Mouse (Mus musculus) lung, postnatal 0 days (tissue): ENCODE measurements around the gene Als2cr12. TPM values are rescaled to one million over a fixed set of nuclear protein-coding genes. Genes with fewer than 3 reads are reported as not detected.
A peak's percentile ranks its signal among the peaks of the same experiment; 100 is the strongest.

Experiments used
- ATAC-seq: fragments of 200-750 bp; cut with Nextera tagmentation; 2 replicates; pipeline ENCODE4 v1.8.0; 2017; ENCODE audit warnings: moderate library complexity
- DNase-seq: peaks from one replicate; pipeline ENCODE4 v3.0.0-alpha.2; 2016; ENCODE audit warnings: low spot score
- H3K27ac ChIP-seq: fragments of 300-500 bp; sonication (generic); 2 replicates; pipeline ENCODE4 v1.5.1; 2014; ENCODE audit warnings: antibody characterized with exemption, mild to moderate bottlenecking, low read length, mixed read lengths
- H3K27me3 ChIP-seq: fragments of 300-500 bp; sonication (generic); replicated peaks from 2 replicates; pipeline ENCODE4 v1.6.1; 2014; ENCODE audit warnings: low read length, mixed read lengths; ENCODE audit not compliant: insufficient read depth
- H3K36me3 ChIP-seq: fragments of 300-500 bp; sonication (generic); 2 replicates; pipeline ENCODE4 v1.6.1; 2014; ENCODE audit warnings: low read length, mixed read lengths; ENCODE audit not compliant: insufficient read depth
- H3K4me1 ChIP-seq: fragments of 300-500 bp; sonication (generic); 2 replicates; pipeline ENCODE4 v1.6.1; 2014; ENCODE audit warnings: antibody characterized with exemption, low read depth, low read length, mixed read lengths; ENCODE audit not compliant: insufficient read depth
- H3K4me2 ChIP-seq: fragments of 300-500 bp; sonication (generic); replicated peaks from 2 replicates; pipeline ENCODE4 v1.6.1; 2014; ENCODE audit warnings: low read depth, mild to moderate bottlenecking, low read length, moderate library complexity, mixed read lengths
- H3K4me3 ChIP-seq: fragments of 300-500 bp; sonication (generic); 2 replicates; pipeline ENCODE4 v1.5.1; 2014; ENCODE audit warnings: low read depth, low read length
- H3K9ac ChIP-seq: fragments of 300-500 bp; sonication (generic); replicated peaks from 2 replicates; pipeline ENCODE4 v1.6.1; 2014; ENCODE audit warnings: low read depth, mild to moderate bottlenecking
- H3K9me3 ChIP-seq: fragments of 300-500 bp; sonication (generic); 2 replicates; pipeline ENCODE4 v1.6.1; 2016; ENCODE audit warnings: low read length, mixed read lengths
- CTCF ChIP-seq: IDR thresholded peaks from 2 replicates; pipeline ENCODE4 v1.5.1; 2016; ENCODE audit warnings: antibody characterized with exemption, mild to moderate bottlenecking
- EP300 ChIP-seq: IDR thresholded peaks from 2 replicates; pipeline ENCODE4 v1.6.1; 2016; ENCODE audit warnings: antibody characterized with exemption, mild to moderate bottlenecking, control low read depth
- WGBS: fragments of 180-500 bp; shearing (Covaris S2); extraction: QIAGEN DNeasy Blood & Tissue Kit; methylation state at CpG from one replicate; pipeline ENCODE4 v1.1.7; 2014; 5-methylcytosine and 5-hydroxymethylcytosine counted together
- polyA plus RNA-seq: library from polyadenylated mRNA; unstranded; fragments of >200 nt; fragmentation: Nextera tagmentation; extraction: Ambion mirVana; gene quantifications from 2 replicates; pipeline ENCODE4 v1.2.1, GENCODE M21; 2015

Gene Als2cr12
- polyA plus RNA-seq, 1 experiment from 2014 or later, result 0.11 TPM

DNA sequence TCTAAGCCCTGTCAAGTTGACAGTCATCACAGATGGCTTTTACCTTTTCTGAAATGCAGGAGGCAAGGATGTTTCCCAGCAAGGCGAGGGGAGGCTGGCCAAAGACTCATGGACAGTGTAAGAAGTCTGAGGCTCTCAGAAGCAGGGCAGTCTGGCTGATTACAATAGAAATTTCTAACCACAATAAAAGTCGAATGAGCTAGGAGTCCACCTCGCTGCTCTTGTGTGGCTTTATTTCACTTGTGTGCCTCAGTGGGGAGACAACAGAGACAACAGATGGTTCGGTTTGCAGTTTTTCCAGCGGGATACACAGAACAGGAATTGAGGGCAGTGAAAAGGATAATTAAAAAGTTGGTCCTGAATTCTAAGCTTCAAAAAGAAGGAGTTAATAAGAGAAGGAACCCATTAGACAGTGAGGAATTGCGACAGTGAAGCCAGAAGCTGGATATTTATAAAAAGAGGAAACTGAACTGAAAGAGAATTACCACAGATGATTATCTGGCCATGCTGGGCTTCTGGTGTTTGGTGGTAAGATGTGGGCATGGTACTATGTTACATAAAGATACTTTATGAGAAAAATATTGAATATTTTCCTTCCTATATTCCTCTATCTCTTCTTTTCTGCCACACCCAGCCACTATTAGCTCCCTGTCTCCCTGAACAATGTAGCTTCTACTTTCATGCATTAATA lies 77.7 kb downstream of the Als2cr12 start:
- Histone ChIP-seq H3K9ac (no peak overlapping the region), H3K9me3 (no peaks in the 10 kb centered on the region), H3K27me3 (no peaks in the 10 kb centered on the region), H3K36me3 (no peaks in the 10 kb centered on the region), H3K27ac (no peak overlapping the region), H3K4me2 (no peak overlapping the region), H3K4me3 (no peak overlapping the region), H3K4me1 (no peaks in the 10 kb centered on the region)
- WGBS, result 73% methylated on average over 6 of the region's 6 CpGs
- no peak for TF ChIP-seq CTCF
- no peak for TF ChIP-seq EP300
- ATAC-seq, result no peak
- no peak for DNase-seq

DNA sequence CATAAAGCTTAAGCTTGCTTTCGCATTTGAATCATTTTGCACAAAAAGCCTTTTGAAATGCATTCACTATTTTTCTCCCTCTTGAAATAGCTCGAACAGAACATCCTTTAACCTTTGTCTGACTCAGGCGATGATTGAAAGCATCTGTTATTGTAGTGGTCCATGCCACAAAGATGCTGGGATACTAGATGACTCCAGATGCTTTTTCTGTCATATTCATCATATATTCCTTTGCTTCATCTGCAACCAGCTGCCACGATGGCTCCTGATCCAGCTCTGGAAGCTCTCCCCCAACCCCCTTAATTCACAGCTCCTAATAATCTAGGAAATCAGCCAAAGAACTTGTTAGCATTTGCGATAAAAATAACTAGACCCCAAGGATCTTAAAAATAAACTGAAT lies 78.7 kb downstream of the Als2cr12 start:
- Histone ChIP-seq H3K4me2 (no peak overlapping the region), H3K4me3 (no peak overlapping the region), H3K9me3 (no peaks in the 10 kb centered on the region), H3K4me1 (no peaks in the 10 kb centered on the region), H3K27ac (no peak overlapping the region), H3K36me3 (no peaks in the 10 kb centered on the region), H3K27me3 (no peaks in the 10 kb centered on the region), H3K9ac (no peak overlapping the region)
- WGBS, result 59% methylated on average over 5 of the region's 5 CpGs
- TF ChIP-seq CTCF, result no peak
- TF ChIP-seq EP300, result no peak
- ATAC-seq (no peak), DNase-seq (peak; percentile 35)

GRCm38 (mm10) chr1:58616176-58616575 lies 79.6 kb downstream of the Als2cr12 start:
- ATAC-seq (no peak), DNase-seq (no peak)
- no peak for TF ChIP-seq CTCF
- TF ChIP-seq EP300, result no peak
- Histone ChIP-seq H3K27me3 (no peaks in the 10 kb centered on the region), H3K4me2 (no peak overlapping the region), H3K36me3 (no peaks in the 10 kb centered on the region), H3K9me3 (no peaks in the 10 kb centered on the region), H3K4me1 (no peaks in the 10 kb centered on the region), H3K27ac (no peak overlapping the region), H3K9ac (no peak overlapping the region), H3K4me3 (no peak overlapping the region)
- WGBS, result 73% methylated on average over 3 of the region's 3 CpGs

GRCm38 (mm10) chr1:58615146-58615545 lies 80.6 kb downstream of the Als2cr12 start:
- no peak for ATAC-seq
- H3K4me3 ChIP-seq, result no peak overlapping the region
- WGBS, result 83% methylated on average over 4 of the region's 4 CpGs
- H3K4me1 ChIP-seq, result no peaks in the 10 kb centered on the region
- H3K27ac ChIP-seq, result no peak overlapping the region
- H3K9ac ChIP-seq, result no peak overlapping the region
- H3K36me3 ChIP-seq, result no peaks in the 10 kb centered on the region
- no peak overlapping the region for H3K4me2 ChIP-seq
- H3K27me3 ChIP-seq, result no peaks in the 10 kb centered on the region
- TF ChIP-seq CTCF (no peak), EP300 (no peak)
- DNase-seq, result peak; percentile 10
- no peaks in the 10 kb centered on the region for H3K9me3 ChIP-seq

DNA sequence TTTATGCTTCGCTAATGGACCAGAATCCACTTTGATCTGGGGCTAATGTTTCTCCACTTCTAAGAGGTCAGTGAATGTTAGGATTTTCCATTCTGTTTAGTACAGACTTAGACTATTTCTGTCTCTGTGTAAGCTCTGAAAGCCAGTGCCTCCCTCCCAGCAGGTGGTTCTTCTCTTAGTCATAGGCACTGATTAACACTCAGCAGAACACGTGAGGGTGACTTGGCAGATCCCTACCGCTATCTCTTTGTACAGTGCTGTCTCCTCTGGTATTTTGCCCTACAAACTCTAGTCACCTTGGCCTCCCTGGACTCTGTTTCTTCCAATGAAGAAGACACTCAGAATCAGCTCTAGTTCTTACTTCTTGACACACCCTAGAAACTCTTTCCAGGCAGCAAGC lies 81.4 kb downstream of the Als2cr12 start:
- Histone ChIP-seq H3K9ac (no peak overlapping the region), H3K4me3 (no peak overlapping the region), H3K4me1 (no peaks in the 10 kb centered on the region), H3K36me3 (no peaks in the 10 kb centered on the region), H3K9me3 (no peaks in the 10 kb centered on the region), H3K4me2 (no peak overlapping the region), H3K27me3 (no peaks in the 10 kb centered on the region), H3K27ac (no peak overlapping the region)
- WGBS, result 55% methylated on average over 3 of the region's 3 CpGs
- ATAC-seq, result peak; percentile 67
- DNase-seq, result peak; percentile 75
- TF ChIP-seq CTCF, result no peak
- no peak for TF ChIP-seq EP300

GRCm38 (mm10) chr1:58613786-58614185 lies 82.0 kb downstream of the Als2cr12 start:
- Histone ChIP-seq H3K27ac (no peak overlapping the region), H3K4me2 (no peak overlapping the region), H3K9me3 (no peaks in the 10 kb centered on the region), H3K36me3 (no peaks in the 10 kb centered on the region), H3K4me1 (no peaks in the 10 kb centered on the region), H3K9ac (no peak overlapping the region), H3K4me3 (no peak overlapping the region), H3K27me3 (no peaks in the 10 kb centered on the region)
- no peak for ATAC-seq
- DNase-seq, result peak; percentile 14
- no peak for TF ChIP-seq EP300
- TF ChIP-seq CTCF, result no peak
- 75% methylated on average over 6 of the region's 6 CpGs for WGBS

DNA sequence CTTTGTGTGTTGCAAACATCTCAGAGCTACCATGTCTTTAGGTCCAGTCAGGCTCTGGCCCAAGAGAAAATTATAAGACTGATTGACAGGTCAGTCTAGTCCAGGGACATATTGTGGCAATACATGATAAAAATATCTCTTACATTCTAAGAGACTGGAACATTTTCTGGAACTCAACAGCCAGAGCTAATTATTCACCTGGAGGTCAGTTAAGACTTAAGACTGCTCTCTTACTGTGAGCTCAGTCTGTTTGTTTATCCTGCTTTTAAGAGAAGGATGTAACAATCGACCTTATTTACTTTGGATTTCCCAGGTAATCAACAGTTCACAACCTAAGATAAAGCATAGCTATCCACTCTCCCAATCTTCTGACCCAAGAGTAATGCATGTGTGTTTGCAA lies 85.2 kb downstream of the Als2cr12 start:
- H3K27ac ChIP-seq, result no peak overlapping the region
- peak; percentile 21; the same call in 1 of the 2 replicates for ATAC-seq

More for the DNA sequence above, 85.2 kb downstream of the Als2cr12 start:
- no peaks in the 10 kb centered on the region for H3K27me3 ChIP-seq
- WGBS, result 15% methylated on average over 1 of the region's 1 CpGs
- no peak for TF ChIP-seq CTCF
- no peak for TF ChIP-seq EP300
- no peaks in the 10 kb centered on the region for H3K36me3 ChIP-seq
- H3K4me3 ChIP-seq, result no peak overlapping the region
- no peaks in the 10 kb centered on the region for H3K9me3 ChIP-seq
- no peak overlapping the region for H3K4me2 ChIP-seq
- peak; percentile 30 for DNase-seq
- H3K4me1 ChIP-seq, result no peaks in the 10 kb centered on the region
- H3K9ac ChIP-seq, result no peak overlapping the region
